Mouse (Mus musculus) neural tube, embryonic 13.5 days (tissue): ENCODE data around the gene Smyd1. TPM values are rescaled to one million over a fixed set of nuclear protein-coding genes. Genes with fewer than 3 reads are reported as not detected.

ENCODE experiments used
- ATAC-seq: fragments of 200-750 bp; cut with Nextera tagmentation; 2 replicates; pipeline ENCODE4 v1.8.0; 2017; ENCODE audit warnings: low read depth, mild to moderate bottlenecking, moderate TSS enrichment, moderate library complexity
- H3K27ac ChIP-seq: fragments of 300-500 bp; sonication (generic); replicated peaks from 2 replicates; pipeline ENCODE4 v1.5.1; 2015; ENCODE audit warnings: moderate library complexity, mild to moderate bottlenecking, inconsistent platforms
- H3K27me3 ChIP-seq: fragments of 300-500 bp; sonication (generic); 2 replicates; pipeline ENCODE4 v1.6.1; 2015; ENCODE audit warnings: mild to moderate bottlenecking, inconsistent platforms
- H3K36me3 ChIP-seq: fragments of 300-500 bp; sonication (generic); 2 replicates; pipeline ENCODE4 v1.6.1; 2015; ENCODE audit warnings: mild to moderate bottlenecking, inconsistent platforms
- H3K4me1 ChIP-seq: fragments of 300-500 bp; sonication (generic); replicated peaks from 2 replicates; pipeline ENCODE4 v1.6.1; 2015; ENCODE audit warnings: inconsistent platforms
- H3K4me2 ChIP-seq: fragments of 300-500 bp; sonication (generic); 2 replicates; pipeline ENCODE4 v1.6.1; 2015; ENCODE audit warnings: inconsistent platforms, mild to moderate bottlenecking, moderate library complexity
- H3K4me3 ChIP-seq: fragments of 300-500 bp; sonication (generic); 2 replicates; pipeline ENCODE4 v1.5.1; 2015; ENCODE audit warnings: mild to moderate bottlenecking, inconsistent platforms
- H3K9ac ChIP-seq: fragments of 300-500 bp; sonication (generic); 2 replicates; pipeline ENCODE4 v1.6.1; 2015; ENCODE audit warnings: moderate library complexity, mild to moderate bottlenecking, inconsistent platforms
- H3K9me3 ChIP-seq: fragments of 300-500 bp; sonication (generic); 2 replicates; pipeline ENCODE4 v1.6.1; 2016; ENCODE audit warnings: inconsistent platforms
- WGBS: fragments of 180-500 bp; shearing (Covaris S2); methylation state at CpG from one replicate; pipeline ENCODE4 v1.1.7; 2015; 5-methylcytosine and 5-hydroxymethylcytosine counted together
- polyA plus RNA-seq: library from polyadenylated mRNA; unstranded; fragments of >200 nt; fragmentation: Nextera tagmentation; extraction: Ambion mirVana; gene quantifications from 2 replicates; pipeline ENCODE4 v1.2.1, GENCODE M21; 2015

Smyd1 gene
- 1.2 and 1.7 TPM in 2 replicates for polyA plus RNA-seq

- ATAC-seq = no peak
- WGBS = 80% methylated on average over 3 of the region's 3 CpGs
Observed at GRCm38 (mm10) chr6:71321826-71322283, at the start of gene Smyd1. Smyd1 (minus strand) TSS chr6:71322233.

GRCm38 (mm10) chr6:71371085-71371605 is 49.1 kb upstream of the Smyd1 start:
- Histone ChIP-seq H3K9me3 (no peaks in the 10 kb centered on the region), H3K9ac (no peak overlapping the region), H3K27me3 (no peaks in the 10 kb centered on the region), H3K4me3 (no peak overlapping the region), H3K4me1 (no peaks in the 10 kb centered on the region), H3K4me2 (no peak overlapping the region), H3K36me3 (no peaks in the 10 kb centered on the region), H3K27ac (no peak overlapping the region)
- WGBS = 79% methylated on average over 5 of the region's 5 CpGs
- ATAC-seq = no peak

More at GRCm38 (mm10) chr6:71321826-71322283, at the start of gene Smyd1:
- Histone ChIP-seq H3K4me2 (no peak within 1 kb of the TSS), H3K4me3 (no peak within 1 kb of the TSS), H3K9ac (no peak within 1 kb of the TSS), H3K4me1 (no peaks in the 10 kb centered on the region), H3K27me3 (no peaks in the 10 kb centered on the region), H3K27ac (no peak within 1 kb of the TSS), H3K9me3 (no peaks in the 10 kb centered on the region), H3K36me3 (no peaks in the 10 kb centered on the region)

GRCm38 (mm10) chr6:71369416-71369815 is 47.4 kb upstream of the Smyd1 start:
- ATAC-seq = no peak
- H3K9me3 ChIP-seq = no peaks in the 10 kb centered on the region
- WGBS = 89% methylated on average over 6 of the region's 6 CpGs
- no peaks in the 10 kb centered on the region for H3K36me3 ChIP-seq
- H3K27ac ChIP-seq = no peak overlapping the region
- H3K4me3 ChIP-seq = no peak overlapping the region
- no peak overlapping the region for H3K9ac ChIP-seq
- no peak overlapping the region for H3K4me2 ChIP-seq
- no peaks in the 10 kb centered on the region for H3K27me3 ChIP-seq
- H3K4me1 ChIP-seq = no peaks in the 10 kb centered on the region

GRCm38 (mm10) chr6:71363995-71364394 is 42.0 kb upstream of the Smyd1 start:
- WGBS = 82% methylated on average over 2 of the region's 2 CpGs
- Histone ChIP-seq H3K36me3 (no peaks in the 10 kb centered on the region), H3K27me3 (no peaks in the 10 kb centered on the region), H3K9me3 (no peaks in the 10 kb centered on the region), H3K4me3 (no peak overlapping the region), H3K27ac (no peak overlapping the region), H3K4me1 (no peaks in the 10 kb centered on the region), H3K9ac (no peak overlapping the region), H3K4me2 (no peak overlapping the region)
- no peak for ATAC-seq

- 90% methylated on average over 10 of the region's 10 CpGs for WGBS
- Histone ChIP-seq H3K4me2 (no peak overlapping the region), H3K27me3 (no peaks in the 10 kb centered on the region), H3K4me3 (no peak overlapping the region), H3K9me3 (no peaks in the 10 kb centered on the region), H3K4me1 (no peaks in the 10 kb centered on the region), H3K36me3 (no peaks in the 10 kb centered on the region), H3K27ac (no peak overlapping the region), H3K9ac (no peak overlapping the region)
- no peak for ATAC-seq
Observed at GRCm38 (mm10) chr6:71361156-71361670, 39.2 kb upstream of the Smyd1 start.

GRCm38 (mm10) chr6:71360751-71361150 is 38.7 kb upstream of the Smyd1 start:
- Histone ChIP-seq H3K36me3 (no peaks in the 10 kb centered on the region), H3K27ac (no peak overlapping the region), H3K27me3 (no peaks in the 10 kb centered on the region), H3K4me2 (no peak overlapping the region), H3K4me1 (no peaks in the 10 kb centered on the region), H3K9me3 (no peaks in the 10 kb centered on the region), H3K4me3 (no peak overlapping the region), H3K9ac (no peak overlapping the region)
- 63% methylated on average over 5 of the region's 5 CpGs for WGBS
- ATAC-seq = no peak

GRCm38 (mm10) chr6:71360221-71360620 is 38.2 kb upstream of the Smyd1 start:
- WGBS = 86% methylated on average over 4 of the region's 4 CpGs
- no peaks in the 10 kb centered on the region for H3K4me1 ChIP-seq
- no peaks in the 10 kb centered on the region for H3K27me3 ChIP-seq
- no peak overlapping the region for H3K27ac ChIP-seq
- no peak overlapping the region for H3K4me2 ChIP-seq
- H3K36me3 ChIP-seq = no peaks in the 10 kb centered on the region
- ATAC-seq = no peak
- no peak overlapping the region for H3K9ac ChIP-seq
- no peak overlapping the region for H3K4me3 ChIP-seq
- H3K9me3 ChIP-seq = no peaks in the 10 kb centered on the region

- no peaks in the 10 kb centered on the region for H3K9me3 ChIP-seq
- WGBS = 85% methylated on average over 7 of the region's 7 CpGs
- H3K27ac ChIP-seq = no peak overlapping the region
Observed at GRCm38 (mm10) chr6:71357493-71357892, 35.5 kb upstream of the Smyd1 start.

GRCm38 (mm10) chr6:71353722-71354121 is 31.7 kb upstream of the Smyd1 start:
- H3K4me2 ChIP-seq = no peak overlapping the region
- H3K4me1 ChIP-seq = no peaks in the 10 kb centered on the region
- no peaks in the 10 kb centered on the region for H3K9me3 ChIP-seq
- 86% methylated on average over 2 of the region's 2 CpGs for WGBS
- ATAC-seq = no peak
- no peak overlapping the region for H3K4me3 ChIP-seq
- H3K27ac ChIP-seq = no peak overlapping the region
- H3K27me3 ChIP-seq = no peaks in the 10 kb centered on the region
- no peaks in the 10 kb centered on the region for H3K36me3 ChIP-seq
- no peak overlapping the region for H3K9ac ChIP-seq

More at GRCm38 (mm10) chr6:71357493-71357892, 35.5 kb upstream of the Smyd1 start:
- Histone ChIP-seq H3K4me2 (no peak overlapping the region), H3K36me3 (no peaks in the 10 kb centered on the region), H3K9ac (no peak overlapping the region), H3K27me3 (no peaks in the 10 kb centered on the region), H3K4me3 (no peak overlapping the region), H3K4me1 (no peaks in the 10 kb centered on the region)
- ATAC-seq = no peak

- no peak overlapping the region for H3K4me3 ChIP-seq
- no peak overlapping the region for H3K27ac ChIP-seq
- H3K36me3 ChIP-seq = no peaks in the 10 kb centered on the region
- no peaks in the 10 kb centered on the region for H3K4me1 ChIP-seq
- H3K27me3 ChIP-seq = no peaks in the 10 kb centered on the region
- H3K4me2 ChIP-seq = no peak overlapping the region
- no peaks in the 10 kb centered on the region; the same call in 1 of the 2 replicates for H3K9me3 ChIP-seq
- H3K9ac ChIP-seq = no peak overlapping the region
- ATAC-seq = no peak
- 85% methylated on average over 10 of the region's 10 CpGs for WGBS
Observed at GRCm38 (mm10) chr6:71352866-71353427, 30.9 kb upstream of the Smyd1 start.

- Histone ChIP-seq H3K9me3 (no peaks in the 10 kb centered on the region; the same call in 1 of the 2 replicates), H3K4me2 (no peak overlapping the region), H3K36me3 (no peaks in the 10 kb centered on the region), H3K9ac (no peak overlapping the region), H3K27ac (no peak overlapping the region), H3K4me1 (no peaks in the 10 kb centered on the region), H3K27me3 (no peaks in the 10 kb centered on the region), H3K4me3 (no peak overlapping the region)
- WGBS = 92% methylated on average over 6 of the region's 6 CpGs
- ATAC-seq = no peak
Observed at GRCm38 (mm10) chr6:71352201-71352600, 30.2 kb upstream of the Smyd1 start.

GRCm38 (mm10) chr6:71351201-71351600 is 29.2 kb upstream of the Smyd1 start:
- 94% methylated on average over 3 of the region's 3 CpGs for WGBS
- no peak overlapping the region for H3K4me2 ChIP-seq
- H3K4me3 ChIP-seq = no peak overlapping the region
- no peaks in the 10 kb centered on the region for H3K36me3 ChIP-seq
- H3K27ac ChIP-seq = no peak overlapping the region
- H3K4me1 ChIP-seq = no peaks in the 10 kb centered on the region
- H3K27me3 ChIP-seq = no peaks in the 10 kb centered on the region
- no peak overlapping the region for H3K9ac ChIP-seq
- ATAC-seq = no peak
- no peaks in the 10 kb centered on the region; the same call in 1 of the 2 replicates for H3K9me3 ChIP-seq

GRCm38 (mm10) chr6:71348006-71348405 is 26.0 kb upstream of the Smyd1 start:
- Histone ChIP-seq H3K4me3 (no peak overlapping the region), H3K4me2 (no peak overlapping the region), H3K27me3 (no peaks in the 10 kb centered on the region), H3K36me3 (no peaks in the 10 kb centered on the region), H3K27ac (no peak overlapping the region), H3K4me1 (no peaks in the 10 kb centered on the region), H3K9me3 (no peaks in the 10 kb centered on the region; the same call in 1 of the 2 replicates), H3K9ac (no peak overlapping the region)
- WGBS = 93% methylated on average over 9 of the region's 9 CpGs
- no peak for ATAC-seq
